Mouse (Mus musculus): ENCODE data around the gene Daam1. TPM values are rescaled to one million over a fixed set of nuclear protein-coding genes. Genes with fewer than 3 reads are reported as not detected.
A peak's percentile ranks its signal among the peaks of the same experiment; 100 is the strongest.

Gene Daam1
- polyA plus RNA-seq, 1 experiment from 2014 or later: 5.3 TPM

- Histone ChIP-seq H3K36me3 (ENCODE audit: control insufficient read depth, insufficient read depth) (peaks cover 63% of the 10 kb centered on the region), H3K9me3 (ENCODE audit: control insufficient read depth) (no peaks in the 10 kb centered on the region), H3K27me3 (replicated peaks; ENCODE audit: control insufficient read depth, insufficient read depth, low read length) (no peaks in the 10 kb centered on the region), H3K4me1 (replicated peaks; ENCODE audit: control insufficient read depth, insufficient read depth, low read length) (no peaks in the 10 kb centered on the region), H3K27ac (ENCODE audit: low read depth, low read length) (no peak overlapping the region), H3K4me3 (ENCODE audit: low read depth, low read length) (no peak overlapping the region), H3K9ac (ENCODE audit: low read depth, low read length) (no peak overlapping the region), H3K4me2 (replicated peaks; ENCODE audit: low read depth) (no peak overlapping the region)
- no peak for ATAC-seq
- WGBS: 83% methylated on average over 4 of the region's 4 CpGs
- peak; percentile 34 for TF ChIP-seq CTCF (IDR thresholded peaks at IDR 0.05; ENCODE audit: low read depth)
Observed at GRCm38 (mm10) chr12:71987885-71988284, 157.0 kb downstream of the Daam1 start.

- no peak for ATAC-seq
- Histone ChIP-seq H3K9me3 (ENCODE audit: control insufficient read depth) (no peaks in the 10 kb centered on the region), H3K4me3 (ENCODE audit: low read depth, low read length) (no peak overlapping the region), H3K4me1 (replicated peaks; ENCODE audit: control insufficient read depth, insufficient read depth, low read length) (no peaks in the 10 kb centered on the region), H3K27me3 (replicated peaks; ENCODE audit: control insufficient read depth, insufficient read depth, low read length) (no peaks in the 10 kb centered on the region), H3K9ac (ENCODE audit: low read depth, low read length) (no peak overlapping the region), H3K36me3 (ENCODE audit: control insufficient read depth, insufficient read depth) (peaks cover 63% of the 10 kb centered on the region), H3K27ac (ENCODE audit: low read depth, low read length) (no peak overlapping the region), H3K4me2 (replicated peaks; ENCODE audit: low read depth) (no peak overlapping the region)
- no peak for TF ChIP-seq CTCF (IDR thresholded peaks at IDR 0.05; ENCODE audit: low read depth)
- WGBS: 97% methylated on average over 17 of the region's 17 CpGs
Observed at GRCm38 (mm10) chr12:71989596-71989995, 158.7 kb downstream of the Daam1 start.

GRCm38 (mm10) chr12:71992599-71993210 is 161.8 kb downstream of the Daam1 start:
- peak; percentile 34 for TF ChIP-seq CTCF (IDR thresholded peaks at IDR 0.05; ENCODE audit: low read depth)
- Histone ChIP-seq H3K36me3 (ENCODE audit: control insufficient read depth, insufficient read depth) (peaks cover 50% of the 10 kb centered on the region), H3K4me2 (replicated peaks; ENCODE audit: low read depth) (no peak overlapping the region), H3K4me3 (ENCODE audit: low read depth, low read length) (no peak overlapping the region), H3K27ac (ENCODE audit: low read depth, low read length) (peak overlapping the region; percentile 7; the same call in 1 of the 2 replicates), H3K9ac (ENCODE audit: low read depth, low read length) (no peak overlapping the region), H3K27me3 (replicated peaks; ENCODE audit: control insufficient read depth, insufficient read depth, low read length) (no peaks in the 10 kb centered on the region), H3K4me1 (replicated peaks; ENCODE audit: control insufficient read depth, insufficient read depth, low read length) (no peaks in the 10 kb centered on the region), H3K9me3 (ENCODE audit: control insufficient read depth) (no peaks in the 10 kb centered on the region)
- ATAC-seq: peak; percentile 85
- 67% methylated on average over 18 of the region's 18 CpGs for WGBS

GRCm38 (mm10) chr12:71995831-71996230 is 165.0 kb downstream of the Daam1 start:
- Histone ChIP-seq H3K36me3 (ENCODE audit: control insufficient read depth, insufficient read depth) (peaks cover 25% of the 10 kb centered on the region), H3K9ac (ENCODE audit: low read depth, low read length) (no peak overlapping the region), H3K4me1 (replicated peaks; ENCODE audit: control insufficient read depth, insufficient read depth, low read length) (no peaks in the 10 kb centered on the region), H3K4me2 (replicated peaks; ENCODE audit: low read depth) (no peak overlapping the region), H3K27ac (ENCODE audit: low read depth, low read length) (no peak overlapping the region), H3K4me3 (ENCODE audit: low read depth, low read length) (no peak overlapping the region), H3K9me3 (ENCODE audit: control insufficient read depth) (no peaks in the 10 kb centered on the region), H3K27me3 (replicated peaks; ENCODE audit: control insufficient read depth, insufficient read depth, low read length) (no peaks in the 10 kb centered on the region)
- no peak for ATAC-seq
- TF ChIP-seq CTCF (IDR thresholded peaks at IDR 0.05; ENCODE audit: low read depth): no peak
- WGBS: 91% methylated on average over 8 of the region's 8 CpGs

- no peaks in the 10 kb centered on the region for H3K4me1 ChIP-seq (replicated peaks; ENCODE audit: control insufficient read depth, insufficient read depth, low read length)
- H3K4me3 ChIP-seq (ENCODE audit: low read depth, low read length): no peak overlapping the region
- no peak for TF ChIP-seq CTCF (IDR thresholded peaks at IDR 0.05; ENCODE audit: low read depth)
- H3K9me3 ChIP-seq (ENCODE audit: control insufficient read depth): no peaks in the 10 kb centered on the region
- H3K27me3 ChIP-seq (replicated peaks; ENCODE audit: control insufficient read depth, insufficient read depth, low read length): no peaks in the 10 kb centered on the region
- no peak overlapping the region for H3K4me2 ChIP-seq (replicated peaks; ENCODE audit: low read depth)
- H3K36me3 ChIP-seq (ENCODE audit: control insufficient read depth, insufficient read depth): peaks cover 19% of the 10 kb centered on the region
- no peak for ATAC-seq
- no peak overlapping the region for H3K9ac ChIP-seq (ENCODE audit: low read depth, low read length)
- 75% methylated on average over 2 of the region's 2 CpGs for WGBS
- no peak overlapping the region for H3K27ac ChIP-seq (ENCODE audit: low read depth, low read length)
Observed at GRCm38 (mm10) chr12:71996920-71997319, 166.0 kb downstream of the Daam1 start.

GRCm38 (mm10) chr12:71997364-71997763 is 166.5 kb downstream of the Daam1 start:
- Histone ChIP-seq H3K9ac (ENCODE audit: low read depth, low read length) (no peak overlapping the region), H3K36me3 (ENCODE audit: control insufficient read depth, insufficient read depth) (peaks cover 17% of the 10 kb centered on the region), H3K4me1 (replicated peaks; ENCODE audit: control insufficient read depth, insufficient read depth, low read length) (no peaks in the 10 kb centered on the region), H3K4me2 (replicated peaks; ENCODE audit: low read depth) (no peak overlapping the region), H3K27me3 (replicated peaks; ENCODE audit: control insufficient read depth, insufficient read depth, low read length) (no peaks in the 10 kb centered on the region), H3K9me3 (ENCODE audit: control insufficient read depth) (no peaks in the 10 kb centered on the region), H3K4me3 (ENCODE audit: low read depth, low read length) (no peak overlapping the region), H3K27ac (ENCODE audit: low read depth, low read length) (no peak overlapping the region)
- ATAC-seq: no peak
- 75% methylated on average over 4 of the region's 4 CpGs for WGBS
- no peak for TF ChIP-seq CTCF (IDR thresholded peaks at IDR 0.05; ENCODE audit: low read depth)

All from intestine, postnatal 0 days (tissue).